Mouse (Mus musculus) kidney, postnatal 4 days (tissue): ENCODE measurements around the gene Hspa12a.
A peak's percentile ranks its signal among the peaks of the same experiment; 100 is the strongest.
"Not testable (repeated sequence)": the region's sequence is repeated elsewhere in the genome, so short reads cannot be mapped to it uniquely, and the experiment has no call there.

ENCODE experiments used
- DNase-seq, 2 experiments: peaks; one replicate each; pipeline ENCODE4 v3.0.0; 2021; ENCODE audit warnings: mixed read lengths in 2 of 2

Gene Hspa12a

GRCm38 (mm10) chr19:58908018-58908417 lies 35.4 kb downstream of the Hspa12a start:
- DNase-seq, result no peak

- peak; percentile 30 to 34 for DNase-seq
These were observed 36.8 kb downstream of the Hspa12a start for GRCm38 (mm10) chr19:58906685-58907084.

- peak; percentile 94 to 96 for DNase-seq
These were observed 39.5 kb downstream of the Hspa12a start for GRCm38 (mm10) chr19:58903899-58904327.

GRCm38 (mm10) chr19:58903079-58903898 lies 40.2 kb downstream of the Hspa12a start:
- no peak for DNase-seq

GRCm38 (mm10) chr19:58900471-58900870 lies 43.0 kb downstream of the Hspa12a start:
- not testable (repeated sequence) for DNase-seq

GRCm38 (mm10) chr19:58896216-58896615 lies 47.2 kb downstream of the Hspa12a start:
- no peak for DNase-seq

GRCm38 (mm10) chr19:58889306-58890038 lies 54.0 kb downstream of the Hspa12a start:
- DNase-seq, result no peak

GRCm38 (mm10) chr19:58886467-58886866 lies 57.0 kb downstream of the Hspa12a start:
- no peak for DNase-seq

GRCm38 (mm10) chr19:58883451-58883850 lies 60.0 kb downstream of the Hspa12a start:
- no peak for DNase-seq

- no peak for DNase-seq
These were observed 61.1 kb downstream of the Hspa12a start for GRCm38 (mm10) chr19:58882336-58882735.

- peak in 1 of 2 experiments; percentile 24 for DNase-seq
These were observed 64.0 kb downstream of the Hspa12a start for GRCm38 (mm10) chr19:58879330-58879957.

GRCm38 (mm10) chr19:58878560-58878959 lies 64.9 kb downstream of the Hspa12a start:
- peak in 1 of 2 experiments; percentile 32 for DNase-seq

GRCm38 (mm10) chr19:58873536-58873935 lies 69.9 kb downstream of the Hspa12a start:
- DNase-seq, result no peak

- no peak for DNase-seq
These were observed 70.8 kb downstream of the Hspa12a start for GRCm38 (mm10) chr19:58872381-58873259.

- no peak for DNase-seq
These were observed 71.6 kb downstream of the Hspa12a start for GRCm38 (mm10) chr19:58871878-58872277.

GRCm38 (mm10) chr19:58866651-58867050 lies 76.8 kb downstream of the Hspa12a start:
- no peak for DNase-seq

GRCm38 (mm10) chr19:58865224-58865623 lies 78.2 kb downstream of the Hspa12a start:
- peak in 1 of 2 experiments; percentile 39 for DNase-seq

- no peak for DNase-seq
These were observed 79.4 kb downstream of the Hspa12a start for GRCm38 (mm10) chr19:58864006-58864573.

GRCm38 (mm10) chr19:58861174-58861760 lies 82.2 kb downstream of the Hspa12a start:
- DNase-seq, result no peak

- peak; percentile 89 to 94 for DNase-seq
These were observed 82.9 kb downstream of the Hspa12a start for GRCm38 (mm10) chr19:58860255-58861173.
